In genomic region chr6:92940191-92941131, GRCm38 (mm10) we compare ENCODE assay signal across 9 mouse cellular contexts. TPM values are rescaled to one million over a fixed set of nuclear protein-coding genes. Genes with fewer than 3 reads are reported as not detected.
DNase-seq lines count a peak whose midpoint lies in the region; ATAC-seq and TF ChIP-seq lines count a peak whose summit lies in the region.
"Had no signal": no experiment of that assay in that cellular context is flagged by ENCODE, and none has a peak within 500 bp of the region (broad histone marks: within the 10 kb centered on the region; RNA-seq: fewer than 3 reads in every experiment).

No protein-coding gene starts in this region.

- 0 out of 2 replicates have a peak, but pooled peaks have one; percentile 11 for ATAC-seq in hindbrain, embryonic 16.5 days
- ATAC-seq in limb, embryonic 11.5 days (ENCODE audit: insufficient number of reproducible peaks, low FRiP score, low TSS enrichment, low read depth), result no peak
- no peak for ATAC-seq in midbrain, embryonic 15.5 days (replicated peaks)

- intact Hi-C loops in gastrocnemius, adult 2 months (cut with DNase I), result loop anchor here (1.0 to 10.0 kb wide), 4 partner anchors 68 to 212 kb away; no protein-coding TSS in a partner anchor

- peaks cover 9% of the 10 kb centered on the region for H3K27me3 ChIP-seq in hindbrain, embryonic 16.5 days (replicated peaks; ENCODE audit: control insufficient read depth, insufficient read depth, low read length)
- H3K27me3 ChIP-seq in limb, embryonic 11.5 days (ENCODE audit: control insufficient read depth, insufficient read depth, low read length), result peaks cover 8% of the 10 kb centered on the region; the same call in 1 of the 2 replicates
- H3K27me3 ChIP-seq in midbrain, embryonic 15.5 days (replicated peaks), result peaks cover 53% of the 10 kb centered on the region

- peak; percentile 39 for DNase-seq in ES-CJ7 (ENCODE audit: low read depth, low spot score)
- DNase-seq in adrenal gland, postnatal 10 days, result peak; percentile 60
- peak; percentile 64 for DNase-seq in gastrocnemius, adult 2 months
- peak; percentile 61 for DNase-seq in limb, embryonic 11.5 days (ENCODE audit: low spot score)
- DNase-seq in yolk sac, embryonic 10.5 days (ENCODE audit: low spot score), result peak; percentile 36
- no peak for DNase-seq in B cell, adult 2 months

- TF ChIP-seq CTCF in gastrocnemius, adult 2 months (IDR thresholded peaks at IDR 0.05), result no peak

- peak overlapping the region; percentile 52 for H3K9ac ChIP-seq in hindbrain, embryonic 16.5 days (ENCODE audit: low read depth, low read length)
- peak overlapping the region; percentile 45 for H3K9ac ChIP-seq in limb, embryonic 11.5 days (ENCODE audit: low read length)
- H3K9ac ChIP-seq in midbrain, embryonic 15.5 days, result 0 out of 2 replicates have a peak overlapping the region, but pooled peaks have one; percentile 9

- H3K36me3 ChIP-seq in hindbrain, embryonic 16.5 days (ENCODE audit: control insufficient read depth, insufficient read depth, low read length), result no peaks in the 10 kb centered on the region
- no peaks in the 10 kb centered on the region for H3K36me3 ChIP-seq in limb, embryonic 11.5 days (ENCODE audit: control insufficient read depth, insufficient read depth, low read length)
- no peaks in the 10 kb centered on the region for H3K36me3 ChIP-seq in midbrain, embryonic 15.5 days (replicated peaks)

- H3K27ac ChIP-seq in gastrocnemius, adult 2 months, result peak overlapping the region; percentile 91
- H3K27ac ChIP-seq in hindbrain, embryonic 16.5 days (ENCODE audit: low read depth, low read length), result no peak overlapping the region
- H3K27ac ChIP-seq in limb, embryonic 11.5 days (replicated peaks; ENCODE audit: low read depth, low read length), result no peak overlapping the region
- no peak overlapping the region for H3K27ac ChIP-seq in midbrain, embryonic 15.5 days

- peak overlapping the region; percentile 88 for H3K4me3 ChIP-seq in gastrocnemius, adult 2 months
- H3K4me3 ChIP-seq in hindbrain, embryonic 16.5 days (ENCODE audit: low read length), result peak overlapping the region; percentile 65
- H3K4me3 ChIP-seq in limb, embryonic 11.5 days (ENCODE audit: low read depth, low read length), result peak overlapping the region; percentile 46
- H3K4me3 ChIP-seq in midbrain, embryonic 15.5 days, result peak overlapping the region; percentile 54

- peak overlapping the region; percentile 97 for H3K4me2 ChIP-seq in hindbrain, embryonic 16.5 days (ENCODE audit: low read length)
- H3K4me2 ChIP-seq in limb, embryonic 11.5 days (ENCODE audit: low read depth, severe bottlenecking), result peak overlapping the region; percentile 54
- H3K4me2 ChIP-seq in midbrain, embryonic 15.5 days, result peak overlapping the region; percentile 99

- 3% methylated on average over 37 of the region's 37 CpGs for WGBS in hindbrain, embryonic 16.5 days
- WGBS in limb, embryonic 11.5 days, result under 1% methylated on average over 37 of the region's 37 CpGs
- 2% methylated on average over 37 of the region's 37 CpGs for WGBS in midbrain, embryonic 15.5 days

- H3K9me3 ChIP-seq in hindbrain, embryonic 16.5 days (ENCODE audit: control insufficient read depth, low read length), result no peaks in the 10 kb centered on the region
- no peaks in the 10 kb centered on the region for H3K9me3 ChIP-seq in limb, embryonic 11.5 days (ENCODE audit: control insufficient read depth, low read length)
- H3K9me3 ChIP-seq in midbrain, embryonic 15.5 days, result no peaks in the 10 kb centered on the region

- H3K4me1 ChIP-seq in hindbrain, embryonic 16.5 days (ENCODE audit: control insufficient read depth, insufficient read depth, low read depth, low read length), result peaks cover 28% of the 10 kb centered on the region
- H3K4me1 ChIP-seq in limb, embryonic 11.5 days (ENCODE audit: control insufficient read depth, insufficient read depth, low read length), result no peaks in the 10 kb centered on the region; the same call in 1 of the 2 replicates
- peaks cover 40% of the 10 kb centered on the region for H3K4me1 ChIP-seq in midbrain, embryonic 15.5 days

RNA-seq across cellular contexts. Expression of gene Adamts9, which starts 2.8 kb away (rescaled TPM):
- 10 to 100 TPM; 44.9 to 47.4 TPM for total RNA-seq in adrenal gland, postnatal 10 days (2021)
- total RNA-seq in gastrocnemius, adult 2 months (2021), result 1 to 10 TPM; 8.5 to 8.9 TPM
- 1.6 and 1.9 TPM in 2 replicates for polyA plus RNA-seq in hindbrain, embryonic 16.5 days (2015; fragmentation: Nextera tagmentation; extraction: Ambion mirVana)
- 3.0 and 4.3 TPM in 2 replicates for polyA plus RNA-seq in limb, embryonic 11.5 days (2014; fragmentation: Nextera tagmentation; extraction: Ambion mirVana)
- polyA plus RNA-seq in midbrain, embryonic 15.5 days (2015; fragmentation: Nextera tagmentation; extraction: Ambion mirVana), result 1.3 and 1.6 TPM in 2 replicates
- total RNA-seq: neutrophil, adult 5-6 weeks had no signal

Comparison
In these comparisons a context has a peak if more than half of its experiments do, and no peak if none do; other contexts are left out.
1. DNase-seq: peak in ES-CJ7 (single experiment), adrenal gland, postnatal 10 days (single experiment), gastrocnemius, adult 2 months (single experiment), limb, embryonic 11.5 days (single experiment) and yolk sac, embryonic 10.5 days (single experiment); none in B cell, adult 2 months (0 of 2).
2. Peak in every context shown above with its lines, with median percentiles within 50 percentile points of each other: H3K4me3 ChIP-seq, H3K4me2 ChIP-seq and H3K9ac ChIP-seq.